Mouse (Mus musculus): Measurements from ENCODE around the gene Gm20388. TPM values are rescaled to one million over a fixed set of nuclear protein-coding genes. Genes with fewer than 3 reads are reported as not detected.

Gm20388 gene
- polyA plus RNA-seq, 1 experiment from 2014 or later = not detected

- WGBS = 80% methylated on average over 6 of the region's 6 CpGs
- Histone ChIP-seq H3K4me3 (no peak overlapping the region), H3K36me3 (peaks cover 83% of the 10 kb centered on the region), H3K9me3 (no peaks in the 10 kb centered on the region), H3K4me1 (peaks cover 11% of the 10 kb centered on the region), H3K27me3 (replicated peaks) (no peaks in the 10 kb centered on the region), H3K27ac (replicated peaks) (no peak overlapping the region), H3K9ac (no peak overlapping the region), H3K4me2 (no peak overlapping the region)
- no peak for ATAC-seq (ENCODE audit: extremely low read depth, insufficient number of reproducible peaks, low FRiP score, low TSS enrichment)
Measured at GRCm38 (mm10) chr8:122415554-122415953, 2504.9 kb downstream of the Gm20388 start.

GRCm38 (mm10) chr8:122419881-122420555 is 2509.4 kb downstream of the Gm20388 start:
- Histone ChIP-seq H3K9me3 (no peaks in the 10 kb centered on the region), H3K4me2 (no peak overlapping the region), H3K9ac (0 out of 2 replicates have a peak overlapping the region, but pooled peaks have one; percentile 24), H3K36me3 (peaks cover 38% of the 10 kb centered on the region), H3K27me3 (replicated peaks) (no peaks in the 10 kb centered on the region), H3K4me1 (peaks cover 23% of the 10 kb centered on the region), H3K4me3 (no peak overlapping the region), H3K27ac (replicated peaks) (peak overlapping the region; percentile 45; the same call in 1 of the 2 replicates)
- 57% methylated on average over 9 of the region's 9 CpGs for WGBS
- no peak for ATAC-seq (ENCODE audit: extremely low read depth, insufficient number of reproducible peaks, low FRiP score, low TSS enrichment)

DNA sequence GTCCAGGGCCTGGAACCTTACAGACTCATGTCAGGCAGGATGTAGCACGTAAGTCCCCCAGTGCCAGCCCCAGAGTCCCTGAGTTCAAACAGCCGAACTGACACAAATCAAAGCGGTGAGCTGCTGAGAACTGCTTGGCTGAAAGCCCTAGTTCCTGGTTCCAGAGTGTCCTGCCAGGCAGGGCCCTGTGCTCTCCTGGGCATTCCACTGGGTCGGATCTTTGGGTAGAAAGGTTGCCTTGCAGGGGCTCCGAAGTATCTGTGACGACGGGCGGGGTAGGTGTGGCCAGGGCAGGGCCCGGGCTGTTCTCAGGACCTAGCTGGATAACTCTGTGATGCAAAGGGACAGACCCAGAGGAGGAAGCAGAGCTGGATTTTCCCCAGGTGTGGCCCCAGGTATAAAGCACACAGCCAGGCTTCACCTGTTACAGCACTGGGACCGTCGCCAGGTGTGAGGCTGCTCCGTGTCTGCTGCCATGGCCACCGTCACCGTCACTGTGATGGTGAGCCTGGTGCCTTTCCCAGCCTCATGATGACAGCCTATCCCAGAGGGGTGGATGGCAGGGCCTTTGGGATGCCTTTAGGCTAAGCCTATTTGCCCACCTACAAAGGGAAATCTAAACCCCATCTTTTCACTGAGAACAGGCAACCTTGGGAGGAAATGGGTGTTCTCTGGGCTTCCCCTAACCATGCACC is 2510.9 kb downstream of the Gm20388 start, which contains the start of gene Il17c:
TSS of gene Il17c (plus strand) at position 645 of the 695 bp plus-strand sequence.
- Histone ChIP-seq H3K4me1 (peaks cover 23% of the 10 kb centered on the region), H3K4me2 (no peak within 1 kb of the TSS), H3K4me3 (no peak within 1 kb of the TSS), H3K27ac (replicated peaks) (no peak within 1 kb of the TSS), H3K36me3 (peaks cover 29% of the 10 kb centered on the region), H3K9ac (no peak within 1 kb of the TSS), H3K9me3 (no peaks in the 10 kb centered on the region), H3K27me3 (replicated peaks) (no peaks in the 10 kb centered on the region)
- ATAC-seq (ENCODE audit: extremely low read depth, insufficient number of reproducible peaks, low FRiP score, low TSS enrichment) = no peak
- WGBS = 79% methylated on average over 14 of the region's 14 CpGs

DNA sequence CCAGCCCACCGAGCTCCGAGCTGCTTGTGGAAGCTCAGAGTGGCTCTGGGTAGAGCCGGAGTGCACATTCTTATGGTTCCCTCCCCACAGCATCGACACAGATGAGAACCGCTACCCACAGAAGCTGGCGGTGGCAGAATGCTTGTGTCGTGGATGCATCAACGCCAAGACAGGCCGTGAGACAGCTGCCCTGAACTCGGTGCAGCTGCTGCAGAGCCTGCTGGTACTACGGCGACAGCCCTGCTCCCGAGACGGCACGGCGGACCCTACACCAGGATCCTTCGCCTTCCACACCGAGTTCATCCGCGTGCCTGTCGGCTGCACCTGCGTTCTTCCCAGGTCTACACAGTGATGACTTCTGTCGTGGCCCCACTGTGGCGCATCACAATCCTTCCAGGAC is 2512.6 kb downstream of the Gm20388 start:
- Histone ChIP-seq H3K27me3 (replicated peaks) (no peaks in the 10 kb centered on the region), H3K36me3 (peaks cover 13% of the 10 kb centered on the region), H3K27ac (replicated peaks) (no peak overlapping the region), H3K4me3 (no peak overlapping the region), H3K9ac (no peak overlapping the region), H3K4me1 (peaks cover 23% of the 10 kb centered on the region), H3K4me2 (no peak overlapping the region), H3K9me3 (no peaks in the 10 kb centered on the region)
- 80% methylated on average over 24 of the region's 24 CpGs for WGBS
- ATAC-seq (ENCODE audit: extremely low read depth, insufficient number of reproducible peaks, low FRiP score, low TSS enrichment) = no peak

DNA sequence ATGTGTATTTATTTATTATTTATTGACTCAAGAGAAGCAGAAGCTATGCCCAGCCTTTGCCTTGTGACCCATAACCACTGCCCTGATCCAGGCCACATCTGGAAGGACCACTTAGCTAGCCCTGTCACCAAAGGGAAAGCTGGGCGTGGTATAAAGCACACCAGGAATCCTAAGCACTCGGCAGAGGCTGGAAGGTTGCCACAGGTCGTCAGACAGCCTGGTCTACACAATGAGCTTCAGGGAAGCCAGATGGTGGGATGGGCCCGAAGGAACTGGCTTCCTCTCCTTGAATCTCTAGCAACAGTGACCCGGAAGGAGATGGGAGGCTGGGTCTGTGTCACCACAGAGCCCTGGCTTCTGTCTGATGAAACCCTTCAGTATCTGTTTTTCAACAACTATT is 2513.0 kb downstream of the Gm20388 start:
- no peak for ATAC-seq (ENCODE audit: extremely low read depth, insufficient number of reproducible peaks, low FRiP score, low TSS enrichment)
- peaks cover 9% of the 10 kb centered on the region for H3K36me3 ChIP-seq
- 28% methylated on average over 5 of the region's 5 CpGs for WGBS
- no peak overlapping the region; the same call in 1 of the 2 replicates for H3K27ac ChIP-seq (replicated peaks)
- H3K27me3 ChIP-seq (replicated peaks) = no peaks in the 10 kb centered on the region
- H3K4me2 ChIP-seq = no peak overlapping the region
- H3K4me3 ChIP-seq = no peak overlapping the region
- no peak overlapping the region for H3K9ac ChIP-seq
- no peaks in the 10 kb centered on the region for H3K9me3 ChIP-seq
- peaks cover 23% of the 10 kb centered on the region for H3K4me1 ChIP-seq

DNA sequence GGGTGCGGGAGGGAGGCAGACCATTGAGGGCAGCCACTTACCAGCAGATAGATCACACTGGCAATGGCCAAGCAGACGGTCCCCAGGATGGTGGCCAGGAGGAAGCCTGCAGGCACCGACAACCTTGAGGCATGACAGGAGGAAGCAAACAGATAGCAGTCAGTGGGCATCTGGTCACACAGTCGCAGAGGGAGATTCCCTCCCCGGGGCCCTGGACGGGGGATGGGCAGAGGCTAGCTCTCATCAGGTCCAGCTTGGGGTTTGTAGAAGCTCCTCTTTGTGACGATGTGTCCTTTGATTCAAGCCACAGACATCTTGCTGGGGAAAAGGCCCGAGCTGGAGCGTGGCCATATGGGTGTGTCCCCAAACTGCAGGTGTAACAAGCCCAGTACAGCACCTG is 2515.5 kb downstream of the Gm20388 start:
- Histone ChIP-seq H3K4me1 (peaks cover 12% of the 10 kb centered on the region), H3K27me3 (replicated peaks) (no peaks in the 10 kb centered on the region), H3K27ac (replicated peaks) (no peak overlapping the region), H3K9me3 (no peaks in the 10 kb centered on the region), H3K36me3 (peaks cover 9% of the 10 kb centered on the region), H3K4me2 (no peak overlapping the region), H3K9ac (no peak overlapping the region), H3K4me3 (no peak overlapping the region)
- WGBS = 62% methylated on average over 9 of the region's 9 CpGs
- ATAC-seq (ENCODE audit: extremely low read depth, insufficient number of reproducible peaks, low FRiP score, low TSS enrichment) = 0 out of 2 replicates have a peak, but pooled peaks have one; percentile 15

GRCm38 (mm10) chr8:122427607-122428006 is 2517.0 kb downstream of the Gm20388 start:
- H3K27ac ChIP-seq (replicated peaks) = no peak overlapping the region
- WGBS = 85% methylated on average over 7 of the region's 7 CpGs
- no peak overlapping the region for H3K4me2 ChIP-seq
- no peaks in the 10 kb centered on the region for H3K27me3 ChIP-seq (replicated peaks)
- H3K36me3 ChIP-seq = peaks cover 9% of the 10 kb centered on the region
- no peak overlapping the region for H3K4me3 ChIP-seq
- H3K4me1 ChIP-seq = peaks cover 24% of the 10 kb centered on the region
- H3K9me3 ChIP-seq = no peaks in the 10 kb centered on the region
- no peak for ATAC-seq (ENCODE audit: extremely low read depth, insufficient number of reproducible peaks, low FRiP score, low TSS enrichment)
- no peak overlapping the region for H3K9ac ChIP-seq

GRCm38 (mm10) chr8:122428163-122428562 is 2517.5 kb downstream of the Gm20388 start:
- WGBS = 81% methylated on average over 9 of the region's 9 CpGs
- Histone ChIP-seq H3K27me3 (replicated peaks) (no peaks in the 10 kb centered on the region), H3K36me3 (peaks cover 9% of the 10 kb centered on the region), H3K4me2 (no peak overlapping the region), H3K9me3 (no peaks in the 10 kb centered on the region), H3K4me1 (peaks cover 30% of the 10 kb centered on the region), H3K27ac (replicated peaks) (no peak overlapping the region), H3K4me3 (no peak overlapping the region), H3K9ac (no peak overlapping the region)
- ATAC-seq (ENCODE audit: extremely low read depth, insufficient number of reproducible peaks, low FRiP score, low TSS enrichment) = no peak

- 74% methylated on average over 10 of the region's 10 CpGs for WGBS
- peaks cover 26% of the 10 kb centered on the region for H3K36me3 ChIP-seq
- H3K4me1 ChIP-seq = peaks cover 19% of the 10 kb centered on the region
- no peak overlapping the region for H3K27ac ChIP-seq (replicated peaks)
- H3K9ac ChIP-seq = no peak overlapping the region
- no peak for ATAC-seq (ENCODE audit: extremely low read depth, insufficient number of reproducible peaks, low FRiP score, low TSS enrichment)
- H3K4me2 ChIP-seq = no peak overlapping the region
- no peak overlapping the region for H3K4me3 ChIP-seq
- H3K27me3 ChIP-seq (replicated peaks) = no peaks in the 10 kb centered on the region
- H3K9me3 ChIP-seq = no peaks in the 10 kb centered on the region
Measured at GRCm38 (mm10) chr8:122430058-122430636, 2519.5 kb downstream of the Gm20388 start.

DNA sequence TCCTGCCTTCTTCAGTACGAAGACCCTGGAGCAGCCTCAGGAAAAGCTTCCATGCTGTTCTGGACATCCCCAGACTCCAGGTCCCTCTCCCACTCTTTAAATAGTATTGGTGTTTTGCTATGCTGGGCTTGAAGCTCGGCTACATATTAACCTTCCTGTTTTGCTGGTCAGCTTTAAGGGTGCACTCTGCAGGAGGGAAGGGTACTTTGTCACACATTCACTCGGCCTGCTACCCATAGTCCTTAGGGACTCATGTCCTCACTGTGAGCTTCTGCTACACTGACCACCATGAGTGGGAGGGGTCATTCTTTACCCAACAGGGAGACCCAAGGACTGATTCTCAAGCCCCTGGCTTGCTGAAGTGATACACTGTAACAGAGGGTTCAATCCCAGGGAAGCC is 2520.0 kb downstream of the Gm20388 start:
- H3K27me3 ChIP-seq (replicated peaks) = no peaks in the 10 kb centered on the region
- whole genome bisulfite sequencing = 65% methylated on average over 3 of the region's 3 CpGs
- peaks cover 19% of the 10 kb centered on the region for H3K4me1 ChIP-seq
- H3K4me3 ChIP-seq = no peak overlapping the region
- no peak for ATAC-seq (ENCODE audit: extremely low read depth, insufficient number of reproducible peaks, low FRiP score, low TSS enrichment)
- no peak overlapping the region for H3K27ac ChIP-seq (replicated peaks)
- H3K9me3 ChIP-seq = no peaks in the 10 kb centered on the region
- H3K36me3 ChIP-seq = peaks cover 27% of the 10 kb centered on the region
- no peak overlapping the region for H3K9ac ChIP-seq
- no peak overlapping the region for H3K4me2 ChIP-seq

DNA sequence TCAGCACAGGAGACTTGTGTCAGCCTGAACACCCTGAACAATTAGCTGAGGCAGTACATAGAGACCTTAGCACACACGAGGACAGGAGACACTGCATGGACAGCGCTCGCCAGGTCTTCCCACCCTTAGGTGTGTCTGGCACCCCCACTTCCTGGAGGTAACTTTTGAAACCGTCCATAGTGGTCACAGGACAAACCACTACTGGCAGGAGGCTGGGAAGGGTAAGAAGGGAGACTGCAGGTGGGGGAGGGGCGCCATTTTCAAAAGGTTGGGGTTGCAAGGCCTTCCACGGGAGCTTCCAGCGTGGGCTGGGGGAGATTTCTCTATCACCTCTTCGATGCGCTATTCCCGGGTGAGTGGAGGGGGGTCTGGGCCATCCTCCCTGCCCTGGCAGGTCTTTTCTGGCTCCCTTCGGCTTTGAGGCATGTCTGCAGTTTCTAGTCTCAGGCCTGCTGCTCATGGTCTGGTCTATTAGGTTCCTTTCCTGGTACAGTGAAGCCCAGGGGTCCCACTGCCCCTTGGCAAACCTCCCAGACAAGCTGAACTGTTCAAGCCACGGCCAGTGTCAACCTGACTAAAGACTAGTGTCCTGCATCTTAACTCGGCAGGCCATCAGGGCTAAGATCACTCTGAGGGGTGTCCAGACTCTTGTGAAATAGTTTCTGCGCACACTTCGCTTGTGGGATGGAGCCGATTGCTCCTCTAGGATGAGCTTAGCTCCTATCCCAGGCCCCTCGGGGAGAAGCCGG is 2521.2 kb downstream of the Gm20388 start:
- WGBS = 28% methylated on average over 18 of the region's 18 CpGs
- ATAC-seq (ENCODE audit: extremely low read depth, insufficient number of reproducible peaks, low FRiP score, low TSS enrichment) = no peak

More for the DNA sequence above, 2521.2 kb downstream of the Gm20388 start:
- peaks cover 19% of the 10 kb centered on the region for H3K4me1 ChIP-seq
- no peaks in the 10 kb centered on the region for H3K27me3 ChIP-seq (replicated peaks)
- peak overlapping the region; percentile 71 for H3K27ac ChIP-seq (replicated peaks)
- H3K9me3 ChIP-seq = no peaks in the 10 kb centered on the region
- peak overlapping the region; percentile 90 for H3K4me2 ChIP-seq
- H3K9ac ChIP-seq = peak overlapping the region; percentile 88
- peaks cover 38% of the 10 kb centered on the region for H3K36me3 ChIP-seq
- peak overlapping the region; percentile 68 for H3K4me3 ChIP-seq

Measured in heart, embryonic 13.5 days (tissue).